Mouse (Mus musculus) limb, embryonic 13.5 days (tissue): Measurements from ENCODE around the gene Dnajc6. TPM values are rescaled to one million over a fixed set of nuclear protein-coding genes. Genes with fewer than 3 reads are reported as not detected.

Experiments used
- ATAC-seq: fragments of 200-750 bp; cut with Nextera tagmentation; 2 replicates; pipeline ENCODE4 v1.8.0; 2017; ENCODE audit warnings: low read depth, moderate number of reproducible peaks, moderate TSS enrichment; ENCODE audit not compliant: low FRiP score
- H3K27ac ChIP-seq: fragments of 300-500 bp; sonication (generic); 2 replicates; pipeline ENCODE4 v1.5.1; 2015; ENCODE audit warnings: inconsistent platforms, mild to moderate bottlenecking, moderate library complexity
- H3K27me3 ChIP-seq: fragments of 300-500 bp; sonication (generic); 2 replicates; pipeline ENCODE4 v1.6.1; 2015; ENCODE audit warnings: mild to moderate bottlenecking, inconsistent platforms
- H3K36me3 ChIP-seq: fragments of 300-500 bp; sonication (generic); 2 replicates; pipeline ENCODE4 v1.6.1; 2015; ENCODE audit warnings: inconsistent platforms, mild to moderate bottlenecking, moderate library complexity
- H3K4me1 ChIP-seq: fragments of 300-500 bp; sonication (generic); 2 replicates; pipeline ENCODE4 v1.6.1; 2015; ENCODE audit warnings: inconsistent platforms
- H3K4me2 ChIP-seq: fragments of 300-500 bp; sonication (generic); replicated peaks from 2 replicates; pipeline ENCODE4 v1.6.1; 2015; ENCODE audit warnings: inconsistent platforms, mild to moderate bottlenecking, moderate library complexity
- H3K4me3 ChIP-seq: fragments of 300-500 bp; sonication (generic); 2 replicates; pipeline ENCODE4 v1.5.1; 2015; ENCODE audit warnings: moderate library complexity, mild to moderate bottlenecking, inconsistent platforms
- H3K9ac ChIP-seq: fragments of 300-500 bp; sonication (generic); 2 replicates; pipeline ENCODE4 v1.6.1; 2015; ENCODE audit warnings: mild to moderate bottlenecking, inconsistent platforms
- H3K9me3 ChIP-seq: fragments of 300-500 bp; sonication (generic); 2 replicates; pipeline ENCODE4 v1.6.1; 2016; ENCODE audit warnings: inconsistent platforms
- WGBS: fragments of 180-500 bp; shearing (Covaris S2); methylation state at CpG from one replicate; pipeline ENCODE4 v1.1.7; 2015; 5-methylcytosine and 5-hydroxymethylcytosine counted together
- polyA plus RNA-seq: library from polyadenylated mRNA; unstranded; fragments of >200 nt; fragmentation: Nextera tagmentation; extraction: Ambion mirVana; gene quantifications from 2 replicates; pipeline ENCODE4 v1.2.1, GENCODE M21; 2015

Dnajc6 gene
- polyA plus RNA-seq, 1 experiment from 2014 or later = 0.52 TPM

GRCm38 (mm10) chr4:101620206-101620605, 123.8 kb downstream of the Dnajc6 start:
- WGBS = 77% methylated on average over 2 of the region's 2 CpGs

GRCm38 (mm10) chr4:101621241-101621640, 124.8 kb downstream of the Dnajc6 start:
- Histone ChIP-seq H3K27me3 (no peaks in the 10 kb centered on the region), H3K4me1 (no peaks in the 10 kb centered on the region), H3K9me3 (no peaks in the 10 kb centered on the region), H3K4me2 (no peak overlapping the region), H3K9ac (no peak overlapping the region), H3K36me3 (no peaks in the 10 kb centered on the region), H3K27ac (no peak overlapping the region), H3K4me3 (no peak overlapping the region)
- ATAC-seq = no peak
- 85% methylated on average over 5 of the region's 5 CpGs for WGBS

More at GRCm38 (mm10) chr4:101620206-101620605, 123.8 kb downstream of the Dnajc6 start:
- no peak overlapping the region for H3K9ac ChIP-seq
- H3K9me3 ChIP-seq = no peaks in the 10 kb centered on the region
- ATAC-seq = no peak
- H3K4me1 ChIP-seq = no peaks in the 10 kb centered on the region
- no peak overlapping the region for H3K4me2 ChIP-seq
- H3K27ac ChIP-seq = no peak overlapping the region
- H3K4me3 ChIP-seq = no peak overlapping the region
- no peaks in the 10 kb centered on the region for H3K36me3 ChIP-seq
- no peaks in the 10 kb centered on the region for H3K27me3 ChIP-seq

DNA sequence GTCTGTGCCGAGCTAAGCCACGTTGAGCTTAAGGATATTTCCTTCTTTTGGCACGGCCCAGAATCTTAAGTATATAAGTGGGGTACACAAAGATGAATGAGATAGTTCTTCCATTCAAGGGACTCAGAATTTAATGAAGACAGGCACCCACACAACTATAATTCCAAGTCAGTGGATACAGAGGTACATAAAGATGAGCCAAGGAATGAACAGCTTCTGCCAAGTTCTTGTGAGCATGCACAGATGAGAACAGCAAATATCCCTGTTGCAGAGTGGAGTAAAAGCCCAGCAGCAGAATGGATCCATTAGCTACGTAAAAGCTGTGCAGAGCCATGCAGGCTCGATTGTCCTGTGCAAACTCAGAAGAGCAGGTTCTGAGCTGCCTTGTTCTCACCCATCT, 128.8 kb downstream of the Dnajc6 start:
- H3K9me3 ChIP-seq = no peaks in the 10 kb centered on the region
- H3K27me3 ChIP-seq = no peaks in the 10 kb centered on the region
- H3K36me3 ChIP-seq = no peaks in the 10 kb centered on the region
- H3K4me2 ChIP-seq = no peak overlapping the region
- no peak overlapping the region for H3K27ac ChIP-seq
- ATAC-seq = no peak
- H3K9ac ChIP-seq = no peak overlapping the region
- 87% methylated on average over 5 of the region's 5 CpGs for WGBS
- H3K4me3 ChIP-seq = no peak overlapping the region
- H3K4me1 ChIP-seq = no peaks in the 10 kb centered on the region

DNA sequence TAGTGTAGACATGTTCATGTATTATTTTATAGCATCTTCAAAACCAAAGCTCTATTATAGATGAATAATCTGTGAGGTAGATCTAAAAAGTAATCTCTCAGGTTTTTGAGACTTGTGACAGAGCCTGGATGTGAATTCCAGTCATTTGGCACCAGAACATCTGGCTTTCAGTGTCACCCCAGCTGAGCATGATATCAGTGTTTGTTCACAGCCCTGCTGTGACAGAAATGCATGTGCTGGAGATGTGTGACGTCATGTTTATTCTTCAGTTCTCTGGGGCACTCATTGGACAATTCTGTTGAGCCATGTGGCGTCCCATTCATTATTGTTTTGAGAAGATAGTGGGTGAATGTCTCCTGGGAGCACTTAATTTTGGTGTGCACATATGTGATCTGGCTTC, 139.1 kb downstream of the Dnajc6 start:
- no peak overlapping the region for H3K27ac ChIP-seq
- 73% methylated on average over 2 of the region's 2 CpGs for WGBS
- no peak overlapping the region for H3K9ac ChIP-seq
- H3K9me3 ChIP-seq = no peaks in the 10 kb centered on the region
- no peak overlapping the region for H3K4me3 ChIP-seq
- H3K36me3 ChIP-seq = no peaks in the 10 kb centered on the region
- no peaks in the 10 kb centered on the region for H3K27me3 ChIP-seq
- H3K4me1 ChIP-seq = no peaks in the 10 kb centered on the region
- H3K4me2 ChIP-seq = no peak overlapping the region
- ATAC-seq = no peak

DNA sequence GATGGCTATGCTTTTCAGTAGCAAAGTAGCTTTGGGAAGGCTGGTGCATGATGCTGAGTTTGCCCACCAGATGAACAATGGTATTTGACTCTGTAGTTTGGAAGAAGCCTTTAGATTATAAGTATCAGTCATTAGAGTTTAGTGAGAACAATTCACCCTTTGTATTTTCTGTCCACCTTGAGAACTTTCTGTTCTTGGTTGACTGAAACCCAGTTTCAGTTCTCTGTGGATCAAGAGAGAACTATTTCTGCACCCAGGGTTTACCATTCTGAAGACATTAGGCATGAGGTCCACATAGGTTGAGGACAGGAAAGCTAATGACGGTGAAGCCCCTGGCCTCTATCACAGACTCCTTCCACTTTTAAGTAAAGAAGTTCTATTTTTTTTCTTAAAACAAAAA, 141.0 kb downstream of the Dnajc6 start:
- Histone ChIP-seq H3K9ac (no peak overlapping the region), H3K4me2 (no peak overlapping the region), H3K4me1 (no peaks in the 10 kb centered on the region), H3K4me3 (no peak overlapping the region), H3K27ac (no peak overlapping the region), H3K27me3 (no peaks in the 10 kb centered on the region), H3K9me3 (no peaks in the 10 kb centered on the region), H3K36me3 (no peaks in the 10 kb centered on the region)
- WGBS = 86% methylated on average over 1 of the region's 1 CpGs
- ATAC-seq = no peak

DNA sequence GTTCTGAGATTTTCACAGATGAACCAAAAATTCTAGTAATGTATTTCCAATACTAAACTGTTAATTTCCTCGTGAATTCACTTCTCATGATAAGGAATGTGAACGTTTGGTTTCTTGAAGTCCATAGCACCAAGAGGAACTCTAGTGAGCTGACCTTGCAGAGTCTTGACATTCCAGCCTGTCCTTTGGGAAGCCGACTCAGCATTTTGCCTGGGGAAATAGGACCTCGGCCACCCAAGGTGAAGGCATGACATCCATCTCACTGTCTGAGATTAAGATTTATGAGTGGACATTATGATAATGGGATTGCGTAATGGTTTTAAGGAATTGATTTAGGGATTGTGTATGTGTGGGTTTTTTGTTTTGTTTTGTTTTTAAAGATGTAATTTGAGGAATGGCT, 144.2 kb downstream of the Dnajc6 start:
- no peaks in the 10 kb centered on the region for H3K36me3 ChIP-seq
- no peak overlapping the region for H3K4me2 ChIP-seq
- H3K4me1 ChIP-seq = no peaks in the 10 kb centered on the region
- no peak overlapping the region for H3K27ac ChIP-seq
- H3K9me3 ChIP-seq = no peaks in the 10 kb centered on the region
- no peaks in the 10 kb centered on the region for H3K27me3 ChIP-seq
- 71% methylated on average over 5 of the region's 5 CpGs for WGBS
- H3K9ac ChIP-seq = no peak overlapping the region
- no peak for ATAC-seq
- H3K4me3 ChIP-seq = no peak overlapping the region

- H3K9ac ChIP-seq = no peak overlapping the region
- H3K4me3 ChIP-seq = no peak overlapping the region
- H3K27ac ChIP-seq = no peak overlapping the region
- H3K27me3 ChIP-seq = no peaks in the 10 kb centered on the region
- ATAC-seq = no peak
- no peaks in the 10 kb centered on the region for H3K9me3 ChIP-seq
- no peaks in the 10 kb centered on the region for H3K36me3 ChIP-seq
- H3K4me1 ChIP-seq = 0 out of 2 replicates have a peak, but pooled peaks cover 5% of the 10 kb centered on the region
- no peak overlapping the region for H3K4me2 ChIP-seq
- 80% methylated on average over 6 of the region's 6 CpGs for WGBS
Measured at GRCm38 (mm10) chr4:101642708-101643107, 146.3 kb downstream of the Dnajc6 start.

- H3K4me1 ChIP-seq = peaks cover 5% of the 10 kb centered on the region; the same call in 1 of the 2 replicates
- ATAC-seq = no peak
- no peaks in the 10 kb centered on the region for H3K9me3 ChIP-seq
- no peak overlapping the region for H3K4me2 ChIP-seq
- H3K36me3 ChIP-seq = no peaks in the 10 kb centered on the region
- no peak overlapping the region for H3K9ac ChIP-seq
- H3K27me3 ChIP-seq = no peaks in the 10 kb centered on the region
- no peak overlapping the region for H3K27ac ChIP-seq
- 65% methylated on average over 4 of the region's 4 CpGs for WGBS
- no peak overlapping the region for H3K4me3 ChIP-seq
Measured at GRCm38 (mm10) chr4:101643216-101643615, 146.8 kb downstream of the Dnajc6 start.

DNA sequence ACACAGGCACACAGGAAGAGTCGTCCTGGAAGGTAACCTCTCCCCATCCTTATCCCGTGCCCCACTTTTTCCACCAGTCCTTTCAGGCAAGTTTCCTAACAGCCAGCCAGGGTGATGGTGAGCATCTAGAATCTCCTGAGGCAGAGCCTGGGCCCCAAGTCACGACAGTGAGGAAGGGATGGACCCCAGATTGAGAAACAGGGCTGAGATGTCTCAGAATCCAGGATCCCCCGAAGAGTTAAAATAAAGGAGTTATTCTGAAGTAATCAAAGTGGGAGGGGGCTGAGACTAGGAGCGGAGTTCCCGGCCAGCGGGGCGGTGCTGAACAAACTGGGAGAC, 150.4 kb downstream of the Dnajc6 start:
- peak; percentile 9; the same call in 1 of the 2 replicates for ATAC-seq
- no peaks in the 10 kb centered on the region for H3K36me3 ChIP-seq
- under 1% methylated on average over 8 of the region's 8 CpGs for WGBS

DNA sequence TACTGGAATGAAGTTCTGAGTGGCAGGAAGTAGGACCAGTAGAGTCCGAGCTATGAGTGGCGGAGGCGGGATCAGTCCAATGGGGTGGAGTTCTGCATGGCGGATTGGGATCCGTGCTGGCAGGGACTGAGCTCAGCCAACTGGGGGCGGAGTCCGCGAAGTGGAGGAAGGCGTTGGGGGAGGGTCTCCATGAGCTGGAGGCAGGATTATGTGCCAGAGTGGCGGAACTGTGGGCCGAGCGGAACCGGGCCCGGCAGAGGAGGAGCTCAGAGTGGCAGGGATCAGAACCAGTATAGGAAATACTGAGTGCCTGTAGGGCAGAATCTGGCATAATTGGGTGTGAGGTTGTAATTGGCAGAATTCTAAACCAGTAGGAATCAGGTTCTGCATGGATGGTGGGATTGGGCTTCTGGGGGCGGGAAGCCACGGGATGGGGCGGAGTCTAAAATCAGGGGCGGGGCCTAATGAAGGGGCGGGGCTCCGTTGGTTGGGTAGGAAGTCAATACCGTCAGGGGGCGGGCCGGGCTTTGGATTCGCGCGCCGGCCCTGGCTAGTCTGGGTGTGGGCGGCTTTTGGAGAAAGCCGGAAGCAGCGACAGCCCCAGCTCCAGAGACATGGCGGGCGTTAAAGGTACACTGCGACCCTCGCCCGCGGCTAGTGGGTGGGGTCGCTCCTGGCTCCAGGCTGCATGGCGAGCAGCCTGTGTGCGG, 150.9 kb downstream of the Dnajc6 start, which contains the start of gene Leprot:
Gene Leprot, plus strand, starts transcription at position 523 of the 710 bp plus-strand sequence.
- H3K27ac ChIP-seq = peak within 1 kb of the TSS; percentile 95
- peak within 1 kb of the TSS; percentile 69 for H3K4me2 ChIP-seq
- H3K4me1 ChIP-seq = peaks cover 19% of the 10 kb centered on the region
- H3K9me3 ChIP-seq = no peaks in the 10 kb centered on the region
- whole genome bisulfite sequencing = 0% methylated on average over 39 of the region's 39 CpGs
- H3K36me3 ChIP-seq = no peaks in the 10 kb centered on the region
- ATAC-seq = peak; percentile 99
- H3K4me3 ChIP-seq = peak within 1 kb of the TSS; percentile 86
- peak within 1 kb of the TSS; percentile 91 for H3K9ac ChIP-seq
- H3K27me3 ChIP-seq = no peaks in the 10 kb centered on the region

More for the DNA sequence above, 150.4 kb downstream of the Dnajc6 start:
- Histone ChIP-seq H3K9me3 (no peaks in the 10 kb centered on the region), H3K4me3 (peak overlapping the region; percentile 86), H3K4me1 (peaks cover 19% of the 10 kb centered on the region), H3K27ac (peak overlapping the region; percentile 78), H3K4me2 (peak overlapping the region; percentile 67), H3K27me3 (no peaks in the 10 kb centered on the region), H3K9ac (peak overlapping the region; percentile 69)

GRCm38 (mm10) chr4:101647976-101648642, 151.7 kb downstream of the Dnajc6 start:
- Histone ChIP-seq H3K9me3 (no peaks in the 10 kb centered on the region), H3K27me3 (no peaks in the 10 kb centered on the region), H3K4me2 (peak overlapping the region; percentile 69), H3K36me3 (no peaks in the 10 kb centered on the region), H3K27ac (peak overlapping the region; percentile 95), H3K4me3 (peak overlapping the region; percentile 86), H3K9ac (peak overlapping the region; percentile 91), H3K4me1 (peaks cover 21% of the 10 kb centered on the region)
- ATAC-seq = no peak; the same call in 1 of the 2 replicates
- under 1% methylated on average over 20 of the region's 20 CpGs for WGBS

GRCm38 (mm10) chr4:101648745-101649144, 152.3 kb downstream of the Dnajc6 start:
- 0 out of 2 replicates have a peak overlapping the region, but pooled peaks have one; percentile 91 for H3K9ac ChIP-seq
- 75% methylated on average over 1 of the region's 1 CpGs for WGBS
- peak overlapping the region; percentile 95; the same call in 1 of the 2 replicates for H3K27ac ChIP-seq

More at GRCm38 (mm10) chr4:101648745-101649144, 152.3 kb downstream of the Dnajc6 start:
- H3K4me1 ChIP-seq = peaks cover 28% of the 10 kb centered on the region
- peak overlapping the region; percentile 86 for H3K4me3 ChIP-seq
- H3K9me3 ChIP-seq = no peaks in the 10 kb centered on the region
- no peaks in the 10 kb centered on the region for H3K36me3 ChIP-seq
- peak overlapping the region; percentile 69 for H3K4me2 ChIP-seq
- no peak for ATAC-seq
- H3K27me3 ChIP-seq = no peaks in the 10 kb centered on the region
